Mouse (Mus musculus) right cerebral cortex, postnatal 14 days (tissue): ENCODE data around the gene Asxl2.
"Not testable (repeated sequence)": the region's sequence is repeated elsewhere in the genome, so short reads cannot be mapped to it uniquely, and the experiment has no call there.

Source experiments
- DNase-seq: peaks from one replicate; pipeline ENCODE4 v3.0.0; 2022

Gene Asxl2

GRCm38 (mm10) chr12:3426530-3427034 is at the start of gene Asxl2:
TSS of gene Asxl2 (plus strand) at chr12:3426857.
- peak; percentile 99 for DNase-seq

- DNase-seq: no peak
Observed at GRCm38 (mm10) chr12:3377190-3377589, 49.5 kb upstream of the Asxl2 start.

- no peak for DNase-seq
Observed at GRCm38 (mm10) chr12:3377755-3378154, 48.9 kb upstream of the Asxl2 start.

- no peak for DNase-seq
Observed at GRCm38 (mm10) chr12:3384860-3385259, 41.8 kb upstream of the Asxl2 start.

GRCm38 (mm10) chr12:3385271-3385670 is 41.4 kb upstream of the Asxl2 start:
- no peak for DNase-seq

- no peak for DNase-seq
Observed at GRCm38 (mm10) chr12:3385940-3386339, 40.7 kb upstream of the Asxl2 start.

- no peak for DNase-seq
Observed at GRCm38 (mm10) chr12:3387891-3388290, 38.8 kb upstream of the Asxl2 start.

- no peak for DNase-seq
Observed at GRCm38 (mm10) chr12:3389394-3389793, 37.3 kb upstream of the Asxl2 start.

GRCm38 (mm10) chr12:3390071-3390470 is 36.6 kb upstream of the Asxl2 start:
- DNase-seq: no peak

GRCm38 (mm10) chr12:3390577-3391262 is 35.9 kb upstream of the Asxl2 start:
- peak; percentile 84 for DNase-seq

GRCm38 (mm10) chr12:3391276-3391675 is 35.4 kb upstream of the Asxl2 start:
- no peak for DNase-seq

- DNase-seq: no peak
Observed at GRCm38 (mm10) chr12:3393140-3393539, 33.5 kb upstream of the Asxl2 start.

- no peak for DNase-seq
Observed at GRCm38 (mm10) chr12:3396931-3397330, 29.7 kb upstream of the Asxl2 start.

GRCm38 (mm10) chr12:3405662-3406061 is 21.0 kb upstream of the Asxl2 start:
- DNase-seq: not testable (repeated sequence)

GRCm38 (mm10) chr12:3406585-3406984 is 20.1 kb upstream of the Asxl2 start:
- DNase-seq: no peak

GRCm38 (mm10) chr12:3414956-3415355 is 11.7 kb upstream of the Asxl2 start:
- DNase-seq: no peak

- DNase-seq: no peak
Observed at GRCm38 (mm10) chr12:3418761-3419160, 7.9 kb upstream of the Asxl2 start.

GRCm38 (mm10) chr12:3420519-3420918 is 6.1 kb upstream of the Asxl2 start:
- no peak for DNase-seq

GRCm38 (mm10) chr12:3422786-3423185 is 3.9 kb upstream of the Asxl2 start:
- no peak for DNase-seq

- DNase-seq: no peak
Observed at GRCm38 (mm10) chr12:3424179-3424578, 2.5 kb upstream of the Asxl2 start.

- no peak for DNase-seq
Observed at GRCm38 (mm10) chr12:3425375-3426341, 999 bp upstream of the Asxl2 start.

GRCm38 (mm10) chr12:3427067-3427889 is 621 bp downstream of the Asxl2 start:
- peak; percentile 63 for DNase-seq
